Mouse (Mus musculus): ENCODE results near the gene Slamf9. TPM values are rescaled to one million over a fixed set of nuclear protein-coding genes. Genes with fewer than 3 reads are reported as not detected.

Slamf9 gene
- polyA plus RNA-seq, 1 experiment from 2014 or later: 0.08 TPM

DNA sequence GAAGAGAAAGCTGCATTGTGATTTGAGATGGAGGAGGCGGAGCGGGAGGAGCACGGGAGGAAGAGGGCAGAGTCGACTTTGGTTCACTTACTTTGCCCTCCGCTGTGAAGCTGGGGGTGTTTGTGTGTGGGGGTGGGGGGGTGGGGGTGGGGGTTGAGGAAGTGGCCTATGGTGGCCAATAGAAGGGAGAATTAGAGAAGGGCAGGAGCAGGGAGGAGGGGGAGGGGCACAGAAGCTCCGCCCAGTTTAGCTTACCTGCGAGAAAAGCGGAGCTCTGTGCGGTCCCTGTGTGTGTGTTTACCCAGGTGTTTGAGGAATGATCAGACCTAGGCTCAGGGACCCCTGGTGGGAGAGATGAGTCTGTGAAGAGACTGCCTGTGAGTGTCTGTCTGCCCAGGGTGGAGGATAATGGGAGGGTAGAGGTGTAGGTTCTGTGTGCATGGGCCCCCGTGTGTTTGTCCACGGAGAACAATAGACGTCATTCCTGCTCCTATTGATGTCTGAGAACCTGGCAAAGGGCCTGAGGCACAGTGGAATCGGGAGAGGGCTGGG, 35.3 kb downstream of the Slamf9 start:
- DNase-seq (ENCODE audit: low read depth, low spot score): no peak
- ChIA-PET CTCF (interaction anchor here (1.0 to 1.8 kb wide), 3 partner anchors 10 to 102 kb away, joined by 3 to 4 read pairs (median 3); partner anchors contain the start of gene Cfap45), POLR2A (no interaction called here)
- ATAC-seq: no peak
- no peak for TF ChIP-seq CTCF (IDR thresholded peaks at IDR 0.05)
- no peaks in the 10 kb centered on the region for H3K27me3 ChIP-seq
- in situ Hi-C loops (cut with MboI; ENCODE audit: low pct_unique_long_range_greater_than_20kb): loop anchor here (25.0 kb wide), 1 partner anchor 373 kb away; the partner anchor contains the start of genes Dcaf8 and Pex19

- DNase-seq (ENCODE audit: low read depth, low spot score) (no peak), ATAC-seq (no peak)
- CTCF ChIA-PET: interaction anchor here (1.4 kb wide), 1 partner anchor 20 kb away, joined by 3 read pairs; no protein-coding TSS in a partner anchor
- in situ Hi-C loops (cut with MboI; ENCODE audit: low pct_unique_long_range_greater_than_20kb): loop anchor here (25.0 kb wide), 1 partner anchor 376 kb away; the partner anchor contains the start of genes Dcaf8 and Pex19
- TF ChIP-seq CTCF (IDR thresholded peaks at IDR 0.05): no peak
- POLR2A ChIA-PET: interaction anchor here (1.0 kb wide), 1 partner anchor 9 kb away, joined by 3 read pairs; no protein-coding TSS in a partner anchor
- no peaks in the 10 kb centered on the region for H3K27me3 ChIP-seq
These were observed 37.8 kb downstream of the Slamf9 start for GRCm38 (mm10) chr1:172512962-172513361.

DNA sequence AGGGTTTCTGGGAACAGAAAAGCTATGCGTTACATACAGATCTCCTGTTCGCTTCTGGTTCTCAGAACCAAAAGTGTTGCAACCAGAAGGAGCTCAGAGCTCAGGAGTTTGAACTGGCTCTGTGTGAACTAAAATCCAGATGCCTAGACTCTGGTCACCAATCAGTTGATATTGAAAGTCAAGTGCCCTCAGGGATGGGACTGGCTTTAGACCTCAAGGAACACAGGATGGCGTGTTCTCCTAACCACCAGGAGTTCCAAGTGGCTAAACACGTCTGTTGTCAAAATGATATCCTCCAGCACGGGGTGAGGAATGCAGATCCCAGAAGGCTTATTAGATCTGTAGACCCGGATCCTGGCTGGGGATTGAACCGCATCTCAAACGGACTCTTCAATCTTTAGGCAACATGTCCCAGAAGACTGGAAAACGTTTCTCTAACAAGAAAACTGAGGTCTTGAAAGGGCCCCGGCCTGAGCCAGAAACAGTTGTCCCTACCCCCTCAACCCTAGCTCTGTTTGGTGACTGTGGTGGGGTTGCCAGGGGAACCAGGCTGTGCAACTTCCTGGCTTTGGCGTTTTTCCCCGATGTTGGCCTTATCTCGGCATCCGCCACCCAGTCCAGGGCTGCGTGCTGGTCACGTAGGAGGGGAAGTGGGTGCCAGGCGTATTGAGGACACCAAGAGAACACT, 38.5 kb downstream of the Slamf9 start:
- no peaks in the 10 kb centered on the region for H3K27me3 ChIP-seq
- POLR2A ChIA-PET: interaction anchor here (0.6 to 1.0 kb wide), 3 partner anchors 10 to 21 kb away, joined by 3 to 5 read pairs (median 4); partner anchors contain the start of gene Tagln2
- no peak for TF ChIP-seq CTCF (IDR thresholded peaks at IDR 0.05)
- peak; percentile 36 for ATAC-seq
- in situ Hi-C loops (cut with MboI; ENCODE audit: low pct_unique_long_range_greater_than_20kb): loop anchor here (25.0 kb wide), 1 partner anchor 376 kb away; the partner anchor contains the start of genes Dcaf8 and Pex19
- DNase-seq (ENCODE audit: low read depth, low spot score): no peak
- CTCF ChIA-PET: interaction anchor here (0.9 to 1.4 kb wide), 3 partner anchors 13 to 32 kb away, joined by 3 to 4 read pairs (median 3); partner anchors contain the start of gene Igsf9

DNA sequence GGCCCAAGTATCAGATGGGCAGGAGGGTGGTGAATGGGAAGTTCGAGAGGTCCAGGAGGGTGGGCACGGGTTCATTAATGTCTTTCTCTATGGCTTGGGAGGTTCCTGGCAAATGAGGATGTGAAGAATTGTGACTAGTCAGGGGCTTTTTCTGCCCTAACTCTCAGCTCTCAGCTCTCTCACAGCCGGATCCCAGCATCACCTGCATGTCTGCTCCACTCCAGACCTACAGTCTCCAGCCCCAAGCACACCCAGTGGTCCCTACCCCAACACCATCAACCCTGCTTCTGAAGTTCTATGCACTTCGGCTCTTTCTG, 39.0 kb downstream of the Slamf9 start:
- ATAC-seq: no peak
- no peaks in the 10 kb centered on the region for H3K27me3 ChIP-seq
- CTCF ChIA-PET: interaction anchor here (0.9 to 2.2 kb wide), 5 partner anchors 13 to 33 kb away, joined by 3 to 6 read pairs (median 4); partner anchors contain the start of gene Igsf9
- POLR2A ChIA-PET: interaction anchor here (0.7 kb wide), 1 partner anchor 22 kb away, joined by 4 read pairs; no protein-coding TSS in a partner anchor
- TF ChIP-seq CTCF (IDR thresholded peaks at IDR 0.05): no peak
- in situ Hi-C loops (cut with MboI; ENCODE audit: low pct_unique_long_range_greater_than_20kb): loop anchor here (25.0 kb wide), 1 partner anchor 377 kb away; the partner anchor contains the start of genes Dcaf8 and Pex19
- no peak for DNase-seq (ENCODE audit: low read depth, low spot score)

DNA sequence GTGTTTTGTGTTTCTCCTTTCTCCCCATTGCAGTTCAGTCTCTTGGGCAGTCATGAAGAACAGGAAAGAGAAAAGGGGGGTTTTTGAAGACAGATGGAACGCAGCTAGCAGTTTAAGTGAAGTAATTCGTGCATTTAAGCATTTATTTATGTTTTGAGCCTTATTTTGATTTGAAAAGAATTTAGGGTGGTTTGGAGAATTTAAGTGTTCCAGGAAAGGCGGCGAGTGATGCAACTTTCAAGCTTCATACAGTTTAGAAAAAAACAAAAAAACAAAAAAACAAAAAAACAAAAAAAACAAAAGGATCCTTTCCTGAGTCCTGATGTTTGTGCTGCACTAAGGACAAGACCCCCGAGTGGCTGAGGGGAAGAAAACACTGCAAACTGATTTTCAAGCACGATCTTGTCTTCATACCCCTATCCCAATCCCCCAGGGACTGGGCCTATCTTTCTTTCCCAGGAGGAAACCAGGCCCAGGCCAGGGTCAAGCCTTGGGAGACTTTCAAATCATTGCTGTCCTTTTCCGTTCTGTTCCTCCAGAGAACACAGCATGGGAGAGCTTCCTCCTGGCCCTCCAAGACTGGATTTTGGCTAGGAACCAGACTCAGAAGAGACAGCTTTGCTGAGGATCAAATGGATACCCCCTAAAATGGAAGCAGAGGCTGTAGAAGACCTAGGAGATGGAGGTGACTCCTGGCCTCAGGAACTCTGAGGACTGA, 39.6 kb downstream of the Slamf9 start:
- ChIA-PET POLR2A (interaction anchor here (0.7 kb wide), 1 partner anchor 22 kb away, joined by 4 read pairs; no protein-coding TSS in a partner anchor), CTCF (interaction anchor here (1.0 to 2.2 kb wide), 3 partner anchors 12 to 18 kb away, joined by 4 to 6 read pairs (median 4); no protein-coding TSS in a partner anchor)
- no peak for TF ChIP-seq CTCF (IDR thresholded peaks at IDR 0.05)
- in situ Hi-C loops (cut with MboI; ENCODE audit: low pct_unique_long_range_greater_than_20kb): loop anchor here (25.0 kb wide), 1 partner anchor 377 kb away; the partner anchor contains the start of genes Dcaf8 and Pex19
- H3K27me3 ChIP-seq: no peaks in the 10 kb centered on the region
- DNase-seq (ENCODE audit: low read depth, low spot score) (no peak), ATAC-seq (no peak)

DNA sequence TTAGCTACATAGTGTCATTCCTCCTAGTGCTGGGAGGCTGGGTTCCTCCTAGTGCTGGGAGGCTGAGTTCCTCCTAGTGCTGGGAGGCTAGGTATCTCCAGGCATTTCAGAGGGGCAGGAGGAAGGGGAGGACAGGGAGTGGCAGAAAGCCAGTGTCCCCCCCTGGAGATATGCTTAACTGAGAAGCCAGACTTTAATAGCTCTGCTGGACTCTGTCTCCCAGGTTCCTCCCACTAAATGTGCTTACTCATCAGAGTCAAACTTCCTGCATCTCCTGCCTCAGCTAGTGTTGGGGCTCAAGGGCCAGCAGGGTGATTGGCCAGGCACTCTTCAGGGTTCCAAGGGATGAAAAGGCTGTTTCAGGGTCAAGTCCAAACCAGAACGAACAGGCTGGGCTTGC, 40.2 kb downstream of the Slamf9 start:
- in situ Hi-C loops (cut with MboI; ENCODE audit: low pct_unique_long_range_greater_than_20kb): loop anchor here (25.0 kb wide), 1 partner anchor 378 kb away; the partner anchor contains the start of genes Dcaf8 and Pex19
- CTCF ChIA-PET: interaction anchor here (1.3 to 2.2 kb wide), 2 partner anchors 13 to 17 kb away, joined by 4 to 6 read pairs; no protein-coding TSS in a partner anchor
- POLR2A ChIA-PET: no interaction called here
- H3K27me3 ChIP-seq: no peaks in the 10 kb centered on the region
- DNase-seq (ENCODE audit: low read depth, low spot score) (no peak), ATAC-seq (no peak)
- no peak for TF ChIP-seq CTCF (IDR thresholded peaks at IDR 0.05)

DNA sequence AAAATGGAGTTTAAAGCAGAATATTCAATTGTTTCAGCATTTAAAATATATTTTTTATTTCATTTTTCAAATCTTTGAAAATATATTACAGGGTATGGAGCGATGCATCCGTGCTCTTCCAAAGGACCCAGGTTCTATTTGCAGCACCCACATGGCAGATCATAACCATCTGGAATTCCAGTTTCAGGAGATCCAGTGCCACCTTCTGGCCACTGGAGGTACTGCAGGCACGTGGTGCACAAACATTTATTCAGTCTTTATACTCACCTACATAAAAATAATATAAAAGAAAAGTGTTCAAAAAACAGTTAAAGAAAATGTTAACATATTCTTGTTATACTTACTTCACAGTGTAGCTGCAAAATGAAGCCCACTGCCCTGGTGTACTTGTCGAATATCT, 42.9 kb downstream of the Slamf9 start:
- CTCF ChIA-PET: interaction anchor here (3.1 kb wide), 1 partner anchor 10 kb away, joined by 13 read pairs; no protein-coding TSS in a partner anchor
- in situ Hi-C loops (cut with MboI; ENCODE audit: low pct_unique_long_range_greater_than_20kb): loop anchor here (25.0 kb wide), 1 partner anchor 381 kb away; the partner anchor contains the start of genes Dcaf8 and Pex19
- peak; percentile 77 for TF ChIP-seq CTCF (IDR thresholded peaks at IDR 0.05)
- POLR2A ChIA-PET: no interaction called here
- no peak for DNase-seq (ENCODE audit: low read depth, low spot score)
- no peak for ATAC-seq
- H3K27me3 ChIP-seq: no peaks in the 10 kb centered on the region

GRCm38 (mm10) chr1:172519644-172520043, 44.5 kb downstream of the Slamf9 start:
- ChIA-PET CTCF (interaction anchor here (0.8 to 3.1 kb wide), 3 partner anchors 9 to 17 kb away, joined by 3 to 13 read pairs (median 4); no protein-coding TSS in a partner anchor), POLR2A (no interaction called here)
- in situ Hi-C loops (cut with MboI; ENCODE audit: low pct_unique_long_range_greater_than_20kb): loop anchor here (10.0 to 25.0 kb wide), 2 partner anchors 115 to 382 kb away; partner anchors contain the start of genes Dcaf8, Dusp23 and Pex19
- DNase-seq (ENCODE audit: low read depth, low spot score) (no peak), ATAC-seq (no peak)
- H3K27me3 ChIP-seq: peaks cover 5% of the 10 kb centered on the region
- TF ChIP-seq CTCF (IDR thresholded peaks at IDR 0.05): no peak

DNA sequence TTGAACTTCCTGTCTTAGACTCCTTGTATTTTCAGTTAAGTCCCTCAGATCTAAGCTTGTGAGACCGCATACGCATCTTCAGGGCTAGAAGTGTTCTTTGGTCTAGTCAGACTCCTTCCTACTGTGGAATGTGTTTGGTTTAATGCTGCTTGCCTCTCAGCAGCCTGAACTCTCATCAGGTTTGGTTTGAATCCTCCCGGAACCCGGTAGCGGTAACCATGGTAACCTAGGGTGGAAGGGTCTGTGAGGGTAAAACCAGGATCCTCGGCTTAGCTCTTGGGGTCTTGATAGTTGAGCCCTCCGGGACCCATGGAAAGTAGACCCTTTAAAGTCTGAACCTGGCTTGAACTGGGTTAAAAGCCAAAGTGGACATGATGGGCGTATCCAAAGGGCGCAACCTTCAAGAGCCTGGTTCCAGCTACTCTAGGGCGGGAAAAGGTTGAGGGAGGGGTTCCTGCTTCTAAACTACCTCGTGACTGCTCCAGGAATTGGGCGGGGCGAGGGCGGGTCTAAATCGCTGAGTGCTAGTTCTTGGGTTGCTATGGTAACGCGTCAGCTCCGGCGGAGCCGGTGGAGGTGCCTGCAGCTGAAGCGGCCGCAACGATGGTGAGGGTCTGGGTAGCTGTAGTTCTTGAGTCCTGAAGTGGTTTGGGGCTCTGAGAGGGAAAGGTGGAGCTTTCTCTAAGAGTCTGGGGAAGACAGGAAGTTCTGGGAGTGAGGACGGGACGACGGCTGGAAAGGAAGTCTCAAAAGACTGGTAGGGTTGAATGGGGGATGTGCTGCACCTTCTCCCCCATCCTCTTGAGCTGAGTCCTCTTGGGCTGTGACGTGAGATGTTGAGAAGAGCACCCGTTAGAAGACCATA, 45.6 kb downstream of the Slamf9 start, which contains the start of gene Cfap45:
Gene Cfap45, plus strand, starts transcription at position 226 of the 865 bp plus-strand sequence.
- ATAC-seq (no peak), DNase-seq (ENCODE audit: low read depth, low spot score) (no peak)
- in situ Hi-C loops (cut with MboI; ENCODE audit: low pct_unique_long_range_greater_than_20kb): loop anchor here (10.0 to 25.0 kb wide), 2 partner anchors 114 to 384 kb away; partner anchors contain the start of genes Dcaf8, Dusp23 and Pex19
- TF ChIP-seq CTCF (IDR thresholded peaks at IDR 0.05): no peak
- POLR2A ChIA-PET: no interaction called here
- H3K27me3 ChIP-seq: peaks cover 8% of the 10 kb centered on the region
- CTCF ChIA-PET: interaction anchor here (0.8 to 3.1 kb wide), 5 partner anchors 8 to 23 kb away, joined by 3 to 13 read pairs (median 4); no protein-coding TSS in a partner anchor

Data from Patski (cell line).